Mouse (Mus musculus) forebrain, embryonic 11.5 days (tissue): Measurements from ENCODE around the gene Chrnb1. TPM values are rescaled to one million over a fixed set of nuclear protein-coding genes. Genes with fewer than 3 reads are reported as not detected.

Source experiments
- ATAC-seq: fragments of 200-750 bp; cut with Nextera tagmentation; replicated peaks from 2 replicates; pipeline ENCODE4 v1.8.0; 2017; ENCODE audit warnings: moderate TSS enrichment; ENCODE audit not compliant: low FRiP score
- DNase-seq: peaks from one replicate; pipeline ENCODE4 v3.0.0-alpha.2; 2017; ENCODE audit warnings: low spot score
- H3K27ac ChIP-seq: fragments of 300-500 bp; sonication (generic); 2 replicates; pipeline ENCODE4 v1.5.1; 2014; ENCODE audit warnings: low read depth, low read length
- H3K27me3 ChIP-seq: fragments of 300-500 bp; sonication (generic); 2 replicates; pipeline ENCODE4 v1.6.1; 2014; ENCODE audit warnings: mild to moderate bottlenecking, low read length, mixed read lengths; ENCODE audit not compliant: control insufficient read depth, insufficient read depth
- H3K36me3 ChIP-seq: fragments of 300-500 bp; sonication (generic); 2 replicates; pipeline ENCODE4 v1.6.1; 2014; ENCODE audit warnings: mild to moderate bottlenecking, low read length, moderate library complexity, mixed read lengths; ENCODE audit not compliant: control insufficient read depth, insufficient read depth
- H3K4me1 ChIP-seq: fragments of 300-500 bp; sonication (generic); replicated peaks from 2 replicates; pipeline ENCODE4 v1.6.1; 2014; ENCODE audit warnings: low read length, mixed read lengths; ENCODE audit not compliant: control insufficient read depth, insufficient read depth
- H3K4me2 ChIP-seq: fragments of 300-500 bp; sonication (generic); 2 replicates; pipeline ENCODE4 v1.6.1; 2014; ENCODE audit warnings: low read depth, mild to moderate bottlenecking, low read length, moderate library complexity, mixed read lengths; ENCODE audit not compliant: severe bottlenecking
- H3K4me3 ChIP-seq: fragments of 300-500 bp; sonication (generic); 2 replicates; pipeline ENCODE4 v1.5.1; 2014; ENCODE audit warnings: low read depth, low read length
- H3K9ac ChIP-seq: fragments of 300-500 bp; sonication (generic); 2 replicates; pipeline ENCODE4 v1.6.1; 2014; ENCODE audit warnings: low read length
- H3K9me3 ChIP-seq: fragments of 300-500 bp; sonication (generic); 2 replicates; pipeline ENCODE4 v1.6.1; 2016; ENCODE audit warnings: low read length, mixed read lengths; ENCODE audit not compliant: control insufficient read depth
- WGBS: fragments of 180-500 bp; shearing (Covaris S2); extraction: QIAGEN DNeasy Blood & Tissue Kit; methylation state at CpG from one replicate; pipeline ENCODE4 v1.1.7; 2014; 5-methylcytosine and 5-hydroxymethylcytosine counted together
- polyA plus RNA-seq: library from polyadenylated mRNA; unstranded; fragments of >200 nt; fragmentation: Nextera tagmentation; extraction: Ambion mirVana; gene quantifications from 2 replicates; pipeline ENCODE4 v1.2.1, GENCODE M21; 2014

Chrnb1 gene
- polyA plus RNA-seq, 1 experiment from 2014 or later: 0.73 TPM

GRCm38 (mm10) chr11:69752686-69753085 lies 43.1 kb downstream of the Chrnb1 start:
- Histone ChIP-seq H3K27me3 (no peaks in the 10 kb centered on the region), H3K9ac (no peak overlapping the region), H3K4me3 (no peak overlapping the region), H3K27ac (no peak overlapping the region), H3K36me3 (no peaks in the 10 kb centered on the region; the same call in 1 of the 2 replicates), H3K4me2 (no peak overlapping the region), H3K9me3 (no peaks in the 10 kb centered on the region), H3K4me1 (peaks cover 7% of the 10 kb centered on the region)
- no peak for ATAC-seq
- no peak for DNase-seq

DNA sequence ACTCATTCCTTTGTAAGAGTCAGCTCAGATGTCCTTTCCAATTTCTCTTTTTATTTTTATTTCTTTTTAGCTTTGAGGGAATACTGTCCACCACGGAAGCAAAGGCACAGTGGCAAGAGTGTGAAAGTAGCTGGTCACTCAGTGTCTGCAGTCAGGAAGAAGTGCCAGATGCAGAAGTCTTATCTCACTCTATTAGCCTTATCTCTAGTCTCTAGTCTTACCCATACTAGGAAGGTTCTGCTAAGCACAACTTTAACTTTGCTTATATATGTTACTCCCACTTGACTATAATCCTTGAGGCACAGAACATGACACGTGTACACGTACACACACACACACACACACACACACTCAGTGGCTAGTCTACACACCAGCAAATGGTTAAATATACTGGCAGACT lies 44.1 kb downstream of the Chrnb1 start:
- Histone ChIP-seq H3K9me3 (no peaks in the 10 kb centered on the region), H3K4me2 (no peak overlapping the region), H3K9ac (no peak overlapping the region), H3K36me3 (peaks cover 6% of the 10 kb centered on the region; the same call in 1 of the 2 replicates), H3K4me1 (peaks cover 2% of the 10 kb centered on the region; the same call in 1 of the 2 replicates), H3K4me3 (no peak overlapping the region), H3K27me3 (no peaks in the 10 kb centered on the region), H3K27ac (no peak overlapping the region)
- no peak for ATAC-seq
- DNase-seq: no peak
- 88% methylated on average over 3 of the region's 3 CpGs for WGBS

Other genes starting within 250 kb of the Chrnb1 start
- 2.1 and 2.6 TPM in 2 replicates for gene Dnah2, start 246.8 kb downstream of the Chrnb1 start, polyA plus RNA-seq
- 13.1 and 14.9 TPM in 2 replicates for gene Efnb3, start 235.7 kb downstream of the Chrnb1 start, polyA plus RNA-seq
- 39.3 and 44.1 TPM in 2 replicates for gene Wrap53, start 215.7 kb downstream of the Chrnb1 start, polyA plus RNA-seq
- gene Trp53, start 215.6 kb downstream of the Chrnb1 start, polyA plus RNA-seq: 168 and 175 TPM in 2 replicates
- gene Atp1b2, start 190.0 kb downstream of the Chrnb1 start, polyA plus RNA-seq: 9.3 and 12.6 TPM in 2 replicates
- not detected in 2 replicates for gene Shbg, start 178.0 kb downstream of the Chrnb1 start, polyA plus RNA-seq
- gene Sat2, start 173.9 kb downstream of the Chrnb1 start, polyA plus RNA-seq: 13.9 and 17.7 TPM in 2 replicates
- 33.6 and 44.1 TPM in 2 replicates for gene Fxr2, start 163.0 kb downstream of the Chrnb1 start, polyA plus RNA-seq
- not detected in 2 replicates for gene Sox15, start 140.6 kb downstream of the Chrnb1 start, polyA plus RNA-seq
- gene Mpdu1, start 133.3 kb downstream of the Chrnb1 start, polyA plus RNA-seq: 39.0 TPM in 2 replicates
- 6.3 and 6.4 TPM in 2 replicates for gene Cd68, start 129.8 kb downstream of the Chrnb1 start, polyA plus RNA-seq
- gene Eif4a1, start 123.5 kb downstream of the Chrnb1 start, polyA plus RNA-seq: 827 and 855 TPM in 2 replicates
- gene Senp3, start 113.9 kb downstream of the Chrnb1 start, polyA plus RNA-seq: 110 and 117 TPM in 2 replicates
- not detected in 2 replicates for gene Tnfsf13, start 110.2 kb downstream of the Chrnb1 start, polyA plus RNA-seq
- 2.4 TPM in 2 replicates for gene Tnfsf12, start 100.1 kb downstream of the Chrnb1 start, polyA plus RNA-seq
- gene Tnfsfm13, start 99.8 kb downstream of the Chrnb1 start, polyA plus RNA-seq: 0.60 and 1.2 TPM in 2 replicates
- 61.2 and 65.7 TPM in 2 replicates for gene Polr2a, start 37.3 kb downstream of the Chrnb1 start, polyA plus RNA-seq
- gene Slc35g3, start 34.0 kb downstream of the Chrnb1 start, polyA plus RNA-seq: not detected in 2 replicates
- 1.1 and 1.4 TPM in 2 replicates for gene Zbtb4, start 30.0 kb downstream of the Chrnb1 start, polyA plus RNA-seq
- 1.3 and 1.7 TPM in 2 replicates for gene Fgf11, start 5.9 kb upstream of the Chrnb1 start, polyA plus RNA-seq
- gene Tmem102, start 9.7 kb upstream of the Chrnb1 start, polyA plus RNA-seq: 0.32 and 0.65 TPM in 2 replicates
- not detected in 2 replicates for gene Gm39566, start 19.4 kb upstream of the Chrnb1 start, polyA plus RNA-seq
- not detected in 2 replicates for gene Spem2, start 22.5 kb upstream of the Chrnb1 start, polyA plus RNA-seq
- gene Spem1, start 26.2 kb upstream of the Chrnb1 start, polyA plus RNA-seq: 0.53 TPM in 1 of 2 replicates, not detected in the other
- 11.0 and 11.1 TPM in 2 replicates for gene Nlgn2, start 41.8 kb upstream of the Chrnb1 start, polyA plus RNA-seq
- 250 and 283 TPM in 2 replicates for gene Tmem256, start 42.6 kb upstream of the Chrnb1 start, polyA plus RNA-seq
- gene Plscr3, start 50.4 kb upstream of the Chrnb1 start, polyA plus RNA-seq: 64.6 and 71.9 TPM in 2 replicates
- 0.73 TPM in 2 replicates for gene Tnk1, start 62.8 kb upstream of the Chrnb1 start, polyA plus RNA-seq
- 0.40 TPM in 1 of 2 replicates, not detected in the other for gene Tmem95, start 82.1 kb upstream of the Chrnb1 start, polyA plus RNA-seq
- 2.9 and 3.0 TPM in 2 replicates for gene Kctd11, start 85.5 kb upstream of the Chrnb1 start, polyA plus RNA-seq
- gene Acap1, start 99.6 kb upstream of the Chrnb1 start, polyA plus RNA-seq: 0.52 and 0.75 TPM in 2 replicates
- 17.2 and 17.6 TPM in 2 replicates for gene 2810408A11Rik, start 105.0 kb upstream of the Chrnb1 start, polyA plus RNA-seq
- gene Neurl4, start 105.1 kb upstream of the Chrnb1 start, polyA plus RNA-seq: 16.4 and 23.0 TPM in 2 replicates
- 99.2 and 106 TPM in 2 replicates for gene Gps2, start 117.9 kb upstream of the Chrnb1 start, polyA plus RNA-seq
- 2,045 and 2,063 TPM in 2 replicates for gene Eif5a, start 126.0 kb upstream of the Chrnb1 start, polyA plus RNA-seq
- gene Ybx2, start 139.9 kb upstream of the Chrnb1 start, polyA plus RNA-seq: 7.1 and 10.1 TPM in 2 replicates
- gene Slc2a4, start 152.2 kb upstream of the Chrnb1 start, polyA plus RNA-seq: 13.7 and 14.8 TPM in 2 replicates
- gene Cldn7, start 168.8 kb upstream of the Chrnb1 start, polyA plus RNA-seq: 3.2 and 6.4 TPM in 2 replicates
- 20.4 and 28.0 TPM in 2 replicates for gene Ctdnep1, start 185.2 kb upstream of the Chrnb1 start, polyA plus RNA-seq
- gene Elp5, start 186.6 kb upstream of the Chrnb1 start, polyA plus RNA-seq: 144 and 156 TPM in 2 replicates
- gene Gabarap, start 195.2 kb upstream of the Chrnb1 start, polyA plus RNA-seq: 472 and 477 TPM in 2 replicates
- gene Phf23, start 199.8 kb upstream of the Chrnb1 start, polyA plus RNA-seq: 61.4 and 63.0 TPM in 2 replicates
- gene Dvl2, start 204.7 kb upstream of the Chrnb1 start, polyA plus RNA-seq: 43.9 and 47.6 TPM in 2 replicates
- gene Acadvl, start 219.5 kb upstream of the Chrnb1 start, polyA plus RNA-seq: 44.0 and 47.6 TPM in 2 replicates
- 18.2 and 21.5 TPM in 2 replicates for gene Dlg4, start 221.0 kb upstream of the Chrnb1 start, polyA plus RNA-seq